Mouse (Mus musculus): ENCODE results near the gene 4931409K22Rik.
"Not testable (repeated sequence)": the region's sequence is repeated elsewhere in the genome, so short reads cannot be mapped to it uniquely, and the experiment has no call there.

4931409K22Rik gene

GRCm38 (mm10) chr5:24593230-24593629 is 36.6 kb upstream of the 4931409K22Rik start:
- DNase-seq = no peak

GRCm38 (mm10) chr5:24592471-24593160 is 36.0 kb upstream of the 4931409K22Rik start:
- no peak for DNase-seq

GRCm38 (mm10) chr5:24591796-24592470 is 35.3 kb upstream of the 4931409K22Rik start:
- peak; percentile 54 for DNase-seq

- DNase-seq = peak; percentile 53
Measured at GRCm38 (mm10) chr5:24591268-24591721, 34.7 kb upstream of the 4931409K22Rik start.

GRCm38 (mm10) chr5:24589511-24590500 is 33.2 kb upstream of the 4931409K22Rik start:
- DNase-seq = no peak

GRCm38 (mm10) chr5:24587200-24587577 is 30.6 kb upstream of the 4931409K22Rik start:
- DNase-seq = no peak

- peak; percentile 89 for DNase-seq
Measured at GRCm38 (mm10) chr5:24586547-24587199, 30.1 kb upstream of the 4931409K22Rik start, which contains the start of gene Chpf2. Gene Chpf2 (plus strand): TSS chr5:24586741.

- DNase-seq = no peak
Measured at GRCm38 (mm10) chr5:24586106-24586505, 29.5 kb upstream of the 4931409K22Rik start.

- DNase-seq = no peak
Measured at GRCm38 (mm10) chr5:24578109-24578963, 21.7 kb upstream of the 4931409K22Rik start.

GRCm38 (mm10) chr5:24577183-24577929 is 20.7 kb upstream of the 4931409K22Rik start, which contains the start of gene Abcf2:
Gene Abcf2 (minus strand): TSS chr5:24577467.
- DNase-seq = peak; percentile 100

GRCm38 (mm10) chr5:24576801-24577182 is 20.2 kb upstream of the 4931409K22Rik start:
- no peak for DNase-seq

GRCm38 (mm10) chr5:24575948-24576347 is 19.3 kb upstream of the 4931409K22Rik start:
- no peak for DNase-seq

GRCm38 (mm10) chr5:24555335-24555734 is 1.3 kb downstream of the 4931409K22Rik start:
- not testable (repeated sequence) for DNase-seq

- no peak for DNase-seq
Measured at GRCm38 (mm10) chr5:24553621-24554244, 2.9 kb downstream of the 4931409K22Rik start.

GRCm38 (mm10) chr5:24551317-24551688 is 5.3 kb downstream of the 4931409K22Rik start:
- no peak for DNase-seq

- peak; percentile 67 for DNase-seq
Measured at GRCm38 (mm10) chr5:24550598-24551316, 5.9 kb downstream of the 4931409K22Rik start.

GRCm38 (mm10) chr5:24542643-24543042 is 14.0 kb downstream of the 4931409K22Rik start:
- DNase-seq = no peak

- no peak for DNase-seq
Measured at GRCm38 (mm10) chr5:24541144-24541569, 15.5 kb downstream of the 4931409K22Rik start.

Data from kidney, postnatal 14 days (tissue).